Mouse (Mus musculus): ENCODE results near the gene Btg1. TPM values are rescaled to one million over a fixed set of nuclear protein-coding genes. Genes with fewer than 3 reads are reported as not detected.

Gene Btg1
- 10 to 100 TPM; 13.2 to 15.5 TPM for total RNA-seq (2021)
- long read RNA-seq, experiment 1, full-length matches to known transcripts = 20 of 27 reads
- long read RNA-seq, experiment 1, partial matches to known transcripts = 0 of 27 reads
- long read RNA-seq, experiment 1, other reads (novel, unspliced or antisense) = 7 of 27 reads
- long read RNA-seq, experiment 2, full-length matches to known transcripts = 22 of 28 reads
- long read RNA-seq, experiment 2, partial matches to known transcripts = 0 of 28 reads
- long read RNA-seq, experiment 2, other reads (novel, unspliced or antisense) = 6 of 28 reads

DNA sequence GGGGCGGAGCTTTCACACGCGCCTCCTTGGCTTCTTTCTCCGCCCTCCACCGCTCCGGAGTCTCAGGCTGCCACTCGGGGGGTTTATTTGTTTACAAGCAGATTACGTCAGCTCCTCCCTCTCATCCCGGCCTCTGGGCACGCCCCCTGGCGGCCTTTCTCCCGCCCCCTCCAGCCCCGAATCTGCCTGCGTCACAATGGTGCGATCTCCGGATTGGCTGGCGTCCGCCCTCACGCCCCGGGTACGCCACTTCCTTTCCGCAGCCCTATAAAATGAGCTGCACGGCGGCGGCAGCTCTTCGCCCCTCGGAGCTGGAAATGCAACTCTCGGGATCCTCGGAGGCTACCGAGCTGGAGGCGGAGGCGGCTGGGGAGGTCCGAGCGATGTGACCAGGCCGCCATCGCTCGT lies at the start of gene Btg1:
Btg1 (plus strand) TSS at position 298 of the 408 bp plus-strand sequence.
- peak; percentile 99 to 100 for DNase-seq
- intact Hi-C loops (cut with DNase I) = loop anchor here (2.0 kb wide), 2 partner anchors 402 to 696 kb away; no protein-coding TSS in a partner anchor

DNA sequence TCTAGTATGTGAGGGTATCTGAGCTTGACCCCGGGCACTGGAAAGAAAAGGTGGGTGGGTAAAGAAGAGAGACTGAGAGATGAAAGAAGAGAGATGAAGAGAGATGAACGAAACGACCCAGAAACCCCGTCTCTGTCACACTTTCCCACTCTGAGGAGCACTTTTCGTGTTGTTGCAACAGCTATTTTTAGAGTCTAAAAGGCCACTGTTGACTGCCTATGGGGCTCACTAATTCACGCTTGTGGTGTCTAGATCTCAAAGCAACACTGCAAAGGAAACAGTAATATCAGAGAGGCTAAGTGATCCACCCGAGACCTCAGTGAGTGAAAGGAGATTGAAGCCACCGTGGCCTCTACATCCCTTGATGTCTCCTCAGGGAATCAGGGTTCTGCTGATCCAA lies 47.3 kb upstream of the Btg1 start:
- intact Hi-C loops (cut with DNase I) = no loop called here

DNA sequence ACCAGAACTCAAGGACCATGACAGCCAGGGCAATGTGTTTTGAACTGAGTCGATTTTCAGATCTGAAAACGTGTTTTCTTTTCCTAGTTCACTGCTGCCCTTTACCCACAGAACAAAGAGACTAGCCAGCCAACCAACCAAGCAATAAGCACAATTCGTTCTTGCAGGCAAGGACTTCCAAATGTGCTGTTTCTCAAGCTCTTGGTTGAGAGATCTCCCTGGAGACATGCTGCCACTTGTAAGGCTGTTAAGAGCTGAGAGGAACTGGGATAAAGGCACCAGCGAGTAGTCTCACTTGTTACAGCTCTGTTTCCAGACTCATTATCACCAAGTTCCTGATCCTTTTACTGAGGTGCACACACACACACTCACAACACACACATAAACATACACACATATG lies 45.6 kb upstream of the Btg1 start:
- intact Hi-C loops (cut with DNase I) = no loop called here
- no peak for DNase-seq

More for the DNA sequence above, 47.3 kb upstream of the Btg1 start:
- DNase-seq = no peak

DNA sequence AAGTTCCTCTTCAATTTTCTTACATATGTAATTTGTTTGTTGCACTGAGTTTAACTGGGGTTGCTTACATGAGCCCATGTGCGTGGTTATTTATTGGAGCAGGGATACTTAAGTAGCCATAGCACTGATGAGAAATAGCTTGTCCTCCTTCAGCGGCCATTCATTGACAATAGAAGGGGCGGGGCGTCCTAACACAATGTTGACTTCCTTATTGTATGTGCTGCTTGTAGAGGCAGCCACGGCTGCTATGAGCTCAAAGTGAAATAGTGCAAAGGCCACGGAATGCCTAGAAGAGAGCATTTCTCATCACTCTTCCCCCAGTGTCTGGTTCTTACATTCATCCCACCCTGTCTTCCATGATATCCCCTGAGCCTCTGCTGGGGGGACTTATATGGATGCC lies 42.0 kb upstream of the Btg1 start:
- intact Hi-C loops (cut with DNase I) = no loop called here
- no peak for DNase-seq

DNA sequence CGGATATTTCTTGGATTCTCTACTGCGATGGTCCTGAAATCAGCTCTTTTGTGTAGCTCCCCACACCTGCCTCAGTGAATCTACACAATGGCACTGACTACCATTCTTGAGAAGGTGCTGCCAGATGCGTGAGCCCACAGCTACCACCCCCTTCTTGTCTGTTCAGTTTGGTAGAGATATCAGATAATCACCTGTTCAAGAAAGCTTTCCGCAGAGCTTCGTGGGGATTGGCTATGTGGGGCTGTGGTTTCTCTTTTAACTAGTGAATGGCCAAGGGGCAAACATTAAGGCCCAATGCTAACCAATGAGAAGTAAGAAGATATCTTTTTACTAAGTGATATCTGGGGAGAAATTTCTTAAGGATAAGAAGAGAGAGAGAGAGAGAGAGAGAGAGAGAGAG lies 41.5 kb upstream of the Btg1 start:
- no peak for DNase-seq
- intact Hi-C loops (cut with DNase I) = no loop called here

DNA sequence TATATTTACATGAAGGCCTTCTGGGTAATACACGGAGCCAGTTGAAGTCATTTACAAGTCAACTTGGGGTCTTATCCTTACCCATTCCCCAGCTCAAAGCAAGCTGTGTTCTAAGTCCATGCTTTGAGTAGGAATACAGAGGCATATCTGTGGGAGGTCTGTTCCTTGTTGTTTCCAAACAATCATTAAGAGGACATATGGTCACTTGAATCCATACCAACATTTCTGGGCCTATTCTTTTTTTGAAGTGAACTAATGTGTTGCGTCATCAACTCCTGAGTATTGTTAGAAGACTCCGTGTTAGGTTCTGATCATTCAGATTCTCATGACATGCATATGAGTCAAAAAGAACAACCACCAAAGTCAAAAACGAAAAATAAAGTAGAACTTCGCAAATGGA lies 37.9 kb upstream of the Btg1 start:
- no peak for DNase-seq
- intact Hi-C loops (cut with DNase I) = no loop called here

DNA sequence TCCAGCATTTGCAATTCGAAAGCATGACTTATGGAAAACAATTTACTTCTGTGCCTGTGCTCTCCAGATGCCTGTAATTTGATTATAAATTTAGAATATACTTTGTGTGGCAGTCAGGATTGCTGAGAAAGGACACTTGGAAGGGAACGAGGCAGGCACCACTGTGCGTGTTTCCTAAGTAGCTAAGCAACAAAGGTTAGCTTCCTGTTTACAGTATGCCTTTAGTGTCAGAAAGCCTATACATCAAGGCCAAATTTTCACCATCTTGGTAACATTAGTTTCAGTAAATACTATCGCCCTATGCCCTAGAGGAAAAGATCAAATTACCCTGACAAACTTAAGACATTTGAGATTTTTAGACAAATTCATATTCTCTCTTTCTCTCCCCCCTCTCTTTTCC lies 37.4 kb upstream of the Btg1 start:
- DNase-seq = no peak
- intact Hi-C loops (cut with DNase I) = no loop called here

DNA sequence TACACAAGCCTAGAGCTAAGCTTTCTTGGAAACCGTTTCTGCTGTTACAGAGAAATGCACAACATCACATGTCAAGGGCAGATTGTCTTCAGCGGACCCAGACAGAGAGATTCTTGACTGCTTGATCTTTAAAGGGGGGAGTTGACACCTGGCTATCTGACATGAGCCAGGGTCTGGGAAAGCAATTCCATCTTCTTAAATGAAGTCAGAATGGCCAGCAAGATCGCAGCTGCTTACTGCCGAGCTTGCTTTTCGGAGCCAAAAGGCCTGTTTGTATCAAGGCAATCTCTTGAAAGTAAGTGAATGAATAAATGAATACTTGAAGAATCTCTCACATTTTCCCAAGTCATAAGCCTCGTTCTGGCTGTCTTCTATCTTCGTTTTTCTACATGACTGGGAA lies 36.6 kb upstream of the Btg1 start:
- no peak for DNase-seq
- intact Hi-C loops (cut with DNase I) = no loop called here

DNA sequence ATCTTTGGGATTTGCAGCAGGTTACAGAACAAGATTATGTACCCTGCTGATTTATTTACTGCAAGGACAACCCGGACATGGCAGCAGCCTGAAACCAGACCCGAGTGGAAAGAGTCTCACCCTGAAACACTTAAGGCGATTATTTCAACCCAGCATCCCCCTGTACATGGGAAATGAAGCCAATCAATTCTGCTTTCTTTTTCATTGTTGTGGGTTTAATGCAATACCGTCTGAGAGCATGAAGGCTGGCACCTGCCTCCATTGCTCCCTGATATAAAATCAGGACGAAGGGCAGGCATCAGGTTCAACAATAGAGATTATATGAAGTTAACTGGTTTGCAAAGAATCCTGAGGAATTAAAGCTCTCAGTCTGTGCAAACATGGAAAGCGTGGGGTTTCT lies 35.6 kb upstream of the Btg1 start:
- intact Hi-C loops (cut with DNase I) = no loop called here
- DNase-seq = no peak

DNA sequence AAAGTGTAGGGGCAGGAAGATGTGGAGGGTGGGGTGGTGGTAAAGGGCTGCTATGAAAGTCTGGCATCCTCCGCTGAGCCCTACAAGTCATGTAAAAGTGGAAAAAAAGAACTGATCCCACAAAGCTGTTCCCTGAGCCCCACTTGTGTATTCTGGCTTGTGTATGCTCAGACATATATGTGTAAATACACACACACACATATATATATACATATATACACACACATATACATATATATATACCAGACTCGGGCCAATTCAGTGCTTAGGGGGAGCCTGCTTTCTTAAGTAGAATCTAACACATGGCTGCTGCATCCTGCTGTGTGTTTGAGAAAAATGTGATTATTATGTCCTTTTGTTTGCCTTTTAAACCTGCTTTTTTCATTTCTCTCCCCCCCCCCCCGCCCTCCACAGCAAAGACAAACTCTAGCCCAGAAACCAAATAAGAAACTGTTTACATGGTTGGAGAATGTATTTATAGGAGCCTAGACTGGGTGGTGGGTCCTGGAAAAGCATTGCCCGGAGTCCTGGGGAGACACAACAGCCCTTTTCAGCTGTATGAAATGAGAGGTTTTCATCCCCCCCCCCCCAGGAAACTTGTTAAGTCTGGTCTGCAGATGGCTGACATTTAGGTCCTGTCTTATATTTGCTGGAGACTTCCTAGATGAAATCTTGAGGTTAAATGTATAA lies 30.5 kb upstream of the Btg1 start:
- DNase-seq = no peak
- intact Hi-C loops (cut with DNase I) = no loop called here

DNA sequence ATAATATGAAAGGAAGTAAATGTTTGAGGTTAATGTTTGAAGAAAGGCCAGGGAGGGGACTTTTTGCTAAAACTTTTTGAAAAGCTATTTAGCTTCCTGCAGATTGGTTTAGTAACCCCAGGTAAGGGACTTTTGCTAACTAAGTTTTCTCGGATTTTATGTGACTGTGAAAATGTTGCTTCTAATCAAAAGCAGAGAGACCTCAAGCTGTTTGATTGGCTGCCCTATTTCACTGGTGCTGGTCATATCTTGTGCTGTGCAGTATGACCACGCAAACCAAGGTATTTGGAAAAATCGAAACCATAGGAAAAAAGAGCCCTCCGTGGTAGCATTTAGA lies 30.0 kb upstream of the Btg1 start:
- intact Hi-C loops (cut with DNase I) = no loop called here
- DNase-seq = no peak

DNA sequence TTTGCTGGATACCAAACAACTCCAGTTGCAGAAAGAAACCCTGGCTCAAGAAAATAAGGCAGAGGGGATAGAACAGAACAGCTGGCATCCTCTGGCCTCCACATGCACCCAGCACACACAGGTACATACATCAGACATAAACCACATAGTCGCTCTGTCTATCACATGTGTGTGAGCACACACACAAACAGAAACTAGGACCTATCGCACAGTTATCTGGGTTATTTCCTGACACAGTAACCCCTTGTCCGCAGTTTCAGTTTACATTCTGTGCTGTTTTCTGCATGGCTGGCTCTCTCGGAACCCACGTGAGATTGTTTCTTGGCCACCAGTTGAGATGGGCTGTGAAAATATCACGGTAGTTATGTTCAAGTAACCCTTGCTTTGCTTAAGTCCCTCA lies 28.6 kb upstream of the Btg1 start:
- intact Hi-C loops (cut with DNase I) = no loop called here
- DNase-seq = no peak

DNA sequence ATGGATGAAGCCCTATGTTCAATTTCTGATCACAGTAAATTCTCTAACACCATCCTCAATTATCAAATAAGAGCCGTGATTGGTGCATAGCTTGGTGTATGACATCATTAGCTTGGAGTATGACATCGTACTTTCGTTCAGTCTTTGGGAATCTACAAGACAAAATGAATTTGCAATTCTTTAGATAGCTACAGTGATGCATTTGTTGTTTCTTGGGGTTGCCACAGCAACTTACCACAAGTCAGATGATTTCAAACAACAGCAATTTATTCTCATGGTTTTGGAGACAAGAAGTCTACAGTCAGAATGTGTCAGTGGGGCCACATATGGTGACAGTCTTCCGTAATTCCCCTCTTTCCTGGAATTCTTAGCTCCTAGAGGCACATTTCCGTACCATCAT lies 27.0 kb upstream of the Btg1 start:
- intact Hi-C loops (cut with DNase I) = no loop called here
- no peak for DNase-seq

DNA sequence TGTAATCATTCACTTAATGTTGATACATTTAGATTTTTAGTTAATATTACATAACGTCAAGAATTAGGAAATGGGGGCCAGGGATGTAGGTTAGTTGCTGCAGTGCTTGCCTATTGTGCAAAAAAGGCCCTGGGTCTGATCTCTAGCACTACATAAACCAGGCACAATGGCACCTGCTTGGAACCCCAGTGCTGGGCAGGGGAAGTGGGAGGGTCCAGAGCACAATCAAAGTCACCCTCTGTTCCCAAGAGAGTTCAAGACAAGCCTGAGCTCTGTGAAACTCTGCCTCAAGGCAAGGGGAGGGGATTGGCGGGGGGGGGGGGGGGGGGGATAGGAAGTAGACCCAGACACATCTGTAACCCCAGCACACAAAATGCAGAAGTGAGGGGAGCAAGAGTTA lies 24.7 kb upstream of the Btg1 start:
- intact Hi-C loops (cut with DNase I) = no loop called here
- no peak for DNase-seq

DNA sequence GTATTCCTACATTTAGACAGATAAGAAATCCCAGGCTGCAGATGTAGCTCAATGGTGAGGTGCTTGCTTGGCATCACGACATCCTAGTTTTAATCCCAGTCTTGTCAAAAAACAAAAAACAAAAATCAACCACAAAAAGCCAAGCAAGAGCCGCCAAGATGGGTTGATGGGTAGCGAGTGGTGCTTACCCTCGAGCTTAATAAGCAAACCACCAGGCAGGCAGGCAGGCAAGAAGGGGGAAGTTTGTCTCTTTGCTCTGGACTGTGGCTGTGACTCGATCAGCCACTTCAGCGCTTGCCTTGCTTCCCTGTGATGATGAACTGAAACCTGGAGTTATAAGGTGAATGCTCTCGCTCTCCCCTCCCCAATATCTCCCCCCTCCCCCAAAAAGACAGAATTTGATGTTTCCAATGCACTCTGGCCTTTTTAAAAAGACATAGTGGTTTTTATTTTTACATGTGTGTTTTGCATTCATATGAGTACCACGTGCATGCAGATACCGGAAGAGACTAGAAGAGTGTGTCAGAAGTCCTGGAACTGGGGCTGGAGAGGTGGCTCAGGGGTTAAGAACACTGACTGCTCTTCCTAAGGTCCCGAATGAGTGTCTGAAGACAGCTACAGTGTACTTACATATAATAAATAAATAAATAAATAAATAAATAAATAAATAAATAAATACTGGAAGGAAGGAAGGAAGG lies 21.2 kb upstream of the Btg1 start:
- no peak for DNase-seq
- intact Hi-C loops (cut with DNase I) = no loop called here

DNA sequence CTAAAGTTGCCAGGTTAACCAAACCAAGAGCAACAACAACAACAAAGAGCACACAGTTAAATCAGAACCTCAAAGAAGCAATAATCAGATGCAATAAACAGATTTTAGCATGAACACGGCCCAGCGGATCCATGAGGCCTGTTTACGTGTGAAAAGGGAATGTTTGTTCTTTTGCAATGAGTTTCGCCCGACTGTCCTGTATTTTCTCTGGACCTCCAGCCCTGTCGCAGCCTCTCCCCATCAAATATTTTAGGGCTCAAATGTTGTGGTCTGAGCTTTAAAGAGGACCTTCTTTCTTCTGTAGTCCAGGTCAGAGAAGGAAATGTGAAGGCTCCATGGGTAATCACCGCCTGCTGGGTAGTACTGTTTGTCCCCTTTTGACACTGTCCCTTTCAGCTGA lies 20.4 kb upstream of the Btg1 start:
- intact Hi-C loops (cut with DNase I) = no loop called here

DNA sequence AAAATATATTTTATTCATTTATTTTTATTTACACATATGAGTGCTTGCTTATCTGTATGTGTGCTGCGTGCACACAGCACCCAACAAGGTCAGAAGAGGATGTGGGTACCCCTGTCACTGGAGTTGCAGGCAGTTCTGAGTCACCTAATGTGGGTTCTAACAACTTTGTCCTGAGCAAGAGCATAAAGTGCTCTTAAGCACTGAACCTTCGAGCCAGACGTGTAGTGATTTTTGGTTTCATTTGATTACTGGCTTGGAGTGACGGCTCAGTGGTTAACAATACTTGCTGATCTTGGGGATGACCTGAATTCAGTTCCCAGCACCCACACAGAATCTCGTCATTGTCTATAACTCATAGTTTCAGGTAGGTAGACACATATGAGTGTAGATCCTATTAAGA lies 17.2 kb upstream of the Btg1 start:
- intact Hi-C loops (cut with DNase I) = no loop called here
- DNase-seq = no peak

More for the DNA sequence above, 20.4 kb upstream of the Btg1 start:
- DNase-seq = no peak

DNA sequence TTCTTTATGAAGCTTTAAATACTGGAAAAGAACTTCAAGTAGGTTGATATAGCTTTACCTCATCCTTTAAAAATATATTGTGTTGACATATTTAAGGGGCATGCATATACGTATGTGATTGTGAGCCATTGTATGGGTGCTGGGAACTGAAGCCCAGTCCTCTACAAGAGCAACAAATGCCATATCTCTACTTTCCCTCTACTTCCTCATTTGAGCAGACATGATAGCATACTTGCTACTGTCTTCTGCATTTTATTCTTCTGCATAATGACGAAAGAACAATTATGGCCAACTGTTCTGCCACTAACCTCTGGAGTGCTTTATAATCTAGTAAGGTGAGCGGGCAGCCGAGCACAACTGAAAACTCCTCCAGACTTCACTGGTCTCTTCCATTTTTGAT lies 15.1 kb upstream of the Btg1 start:
- DNase-seq = no peak
- intact Hi-C loops (cut with DNase I) = no loop called here

DNA sequence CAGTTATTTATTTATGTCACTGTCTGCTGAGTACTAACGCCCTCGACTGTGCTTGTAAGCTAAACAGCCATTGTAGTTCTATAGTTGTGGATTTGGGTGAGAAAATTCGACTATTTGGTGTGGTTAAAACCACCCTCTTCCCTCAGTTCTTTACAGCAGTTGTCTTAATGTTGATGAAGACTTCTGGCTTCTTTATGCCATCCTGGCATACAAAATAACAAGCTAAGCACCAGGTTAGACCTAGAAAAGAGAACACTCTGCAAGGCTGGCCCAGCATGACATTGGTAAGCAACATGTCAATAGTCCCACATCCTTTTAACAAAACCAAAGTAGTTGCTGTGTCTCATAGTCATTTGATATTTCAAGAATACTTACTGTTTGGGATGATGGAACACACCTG lies 14.5 kb upstream of the Btg1 start:
- intact Hi-C loops (cut with DNase I) = no loop called here
- no peak for DNase-seq

DNA sequence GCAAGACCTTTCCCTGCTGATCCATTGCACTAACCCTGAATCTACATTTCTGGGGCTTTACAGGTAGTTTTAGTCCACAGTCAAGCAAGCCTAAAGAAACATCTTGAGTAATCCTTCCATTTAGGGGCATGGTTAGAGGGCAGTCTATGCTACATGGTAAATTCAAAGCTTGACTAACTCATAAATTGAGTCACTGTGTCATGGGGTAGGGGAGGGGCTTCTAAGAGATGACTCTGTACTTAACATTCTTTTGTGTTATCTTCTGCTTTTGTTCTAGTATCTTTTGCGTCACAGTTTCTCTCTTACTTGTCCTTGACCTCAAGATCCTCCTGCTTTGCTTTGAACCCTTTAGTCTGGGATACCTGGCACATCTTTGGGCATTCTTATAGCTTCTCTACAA lies 11.6 kb upstream of the Btg1 start:
- DNase-seq = no peak
- intact Hi-C loops (cut with DNase I) = no loop called here

DNA sequence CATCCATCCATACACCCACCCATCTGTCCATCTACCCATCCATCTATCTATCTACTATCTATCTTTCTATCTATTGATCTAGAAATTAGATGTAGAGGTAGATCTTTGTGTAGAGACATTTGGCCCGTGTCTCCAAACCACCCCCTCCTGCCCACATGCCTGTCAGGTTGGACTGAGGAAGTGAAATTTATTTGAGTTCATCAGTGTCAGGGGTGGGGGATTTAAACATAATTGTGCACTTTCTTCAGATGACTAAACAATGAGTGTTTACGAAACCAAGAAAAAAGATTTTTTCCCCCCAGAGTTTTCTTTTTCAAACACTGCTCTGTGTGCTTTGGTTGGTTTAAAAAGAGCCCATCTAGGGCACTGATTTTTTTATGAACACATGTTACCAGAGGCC lies 10.9 kb upstream of the Btg1 start:
- intact Hi-C loops (cut with DNase I) = no loop called here
- no peak for DNase-seq

DNA sequence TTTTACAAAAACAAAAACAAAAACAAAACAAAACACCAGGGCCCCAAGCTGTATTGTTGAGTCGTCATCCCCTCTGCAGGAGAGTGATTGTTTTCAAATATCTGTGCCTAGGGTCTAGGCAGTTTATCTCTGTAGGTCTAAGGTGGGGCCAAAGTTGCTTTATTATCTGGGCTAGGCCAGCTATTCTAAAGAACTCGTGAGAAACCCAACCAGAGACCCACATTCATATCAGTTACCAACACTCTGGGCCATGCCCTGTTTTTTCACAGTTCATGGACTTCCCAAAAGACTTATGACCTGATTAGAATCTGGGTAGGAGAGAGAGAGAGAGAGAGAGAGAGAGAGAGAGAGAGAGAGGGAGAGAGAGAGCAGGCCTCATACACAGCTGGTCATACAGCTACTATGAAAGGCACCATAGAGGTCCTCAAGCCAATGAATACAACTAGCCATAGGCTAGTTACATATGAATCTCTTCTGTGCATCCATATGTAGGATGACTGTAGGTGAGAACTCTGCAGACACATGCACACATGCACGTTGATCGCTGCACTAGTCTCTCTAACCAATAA lies 9.1 kb upstream of the Btg1 start:
- intact Hi-C loops (cut with DNase I) = no loop called here
- DNase-seq = no peak
